Mouse (Mus musculus) erythroblast, embryonic 14.5 days (primary cell): Measurements from ENCODE around the gene Usf3.

Source experiments
- GATA1 ChIP-seq: IDR thresholded peaks from 2 replicates; pipeline ENCODE4 v1.6.1; 2012; ENCODE audit warnings: low read length, inconsistent platforms, mixed read lengths
- TAL1 ChIP-seq: IDR thresholded peaks from 3 replicates; pipeline ENCODE4 v1.6.1; 2012; ENCODE audit warnings: low read length, inconsistent platforms, mixed read lengths

DNA sequence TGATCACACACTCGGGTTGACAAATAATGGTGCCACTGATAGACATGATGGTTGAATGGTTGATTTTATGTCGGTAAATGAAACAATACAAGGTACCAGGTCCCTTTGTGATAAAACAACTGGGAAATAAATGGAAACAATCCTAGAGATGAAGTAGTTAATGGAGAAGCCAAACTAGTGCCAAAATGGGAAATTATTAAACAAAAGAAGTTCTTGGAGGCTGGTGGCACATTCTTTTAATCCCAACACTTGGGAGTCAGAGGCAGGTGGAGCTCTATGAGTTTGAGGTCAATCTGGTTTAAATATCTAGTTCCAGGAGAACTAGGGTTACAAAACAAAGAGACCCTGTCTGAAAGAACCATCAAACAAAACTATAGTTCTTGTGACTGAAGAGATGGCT, 91.9 kb downstream of the Usf3 start:
- TF ChIP-seq GATA1 (no peak), TAL1 (no peak)
